Mouse (Mus musculus) embryonic facial prominence, embryonic 11.5 days (tissue): Measurements from ENCODE around the gene Tcf23. TPM values are rescaled to one million over a fixed set of nuclear protein-coding genes. Genes with fewer than 3 reads are reported as not detected.

Source experiments
- ATAC-seq: fragments of 200-750 bp; cut with Nextera tagmentation; replicated peaks from 2 replicates; pipeline ENCODE4 v1.8.0; 2017; ENCODE audit warnings: low read depth; ENCODE audit not compliant: insufficient number of reproducible peaks, low FRiP score, low TSS enrichment
- DNase-seq: peaks from one replicate; pipeline ENCODE4 v3.0.0-alpha.2; 2015; ENCODE audit warnings: low spot score
- H3K27ac ChIP-seq: fragments of 300-500 bp; sonication (generic); replicated peaks from 2 replicates; pipeline ENCODE4 v1.5.1; 2014; ENCODE audit warnings: mild to moderate bottlenecking, low read depth, low read length, control low read depth
- H3K27me3 ChIP-seq: fragments of 300-500 bp; sonication (generic); 2 replicates; pipeline ENCODE4 v1.6.1; 2014; ENCODE audit warnings: mild to moderate bottlenecking, low read length, moderate library complexity, mixed read lengths; ENCODE audit not compliant: control insufficient read depth, insufficient read depth
- H3K36me3 ChIP-seq: fragments of 300-500 bp; sonication (generic); replicated peaks from 2 replicates; pipeline ENCODE4 v1.6.1; 2014; ENCODE audit warnings: low read depth, mild to moderate bottlenecking, low read length, moderate library complexity, mixed read lengths; ENCODE audit not compliant: control insufficient read depth, insufficient read depth
- H3K4me1 ChIP-seq: fragments of 300-500 bp; sonication (generic); 2 replicates; pipeline ENCODE4 v1.6.1; 2014; ENCODE audit warnings: low read length, mixed read lengths; ENCODE audit not compliant: control insufficient read depth, insufficient read depth
- H3K4me2 ChIP-seq: fragments of 300-500 bp; sonication (generic); 2 replicates; pipeline ENCODE4 v1.6.1; 2014; ENCODE audit warnings: low read depth, mild to moderate bottlenecking, control low read depth, low read length, moderate library complexity
- H3K4me3 ChIP-seq: fragments of 300-500 bp; sonication (generic); 2 replicates; pipeline ENCODE4 v1.5.1; 2014; ENCODE audit warnings: low read depth, low read length, control low read depth
- H3K9ac ChIP-seq: fragments of 300-500 bp; sonication (generic); replicated peaks from 2 replicates; pipeline ENCODE4 v1.6.1; 2014; ENCODE audit warnings: mild to moderate bottlenecking, control low read depth, low read length
- H3K9me3 ChIP-seq: fragments of 300-500 bp; sonication (generic); replicated peaks from 2 replicates; pipeline ENCODE4 v1.6.1; 2016; ENCODE audit warnings: mild to moderate bottlenecking, low read length, inconsistent platforms, mixed read lengths; ENCODE audit not compliant: control insufficient read depth
- WGBS: fragments of 180-500 bp; shearing (Covaris S2); extraction: QIAGEN DNeasy Blood & Tissue Kit; methylation state at CpG from one replicate; pipeline ENCODE4 v1.1.7; 2014; 5-methylcytosine and 5-hydroxymethylcytosine counted together
- polyA plus RNA-seq: library from polyadenylated mRNA; unstranded; fragments of >200 nt; fragmentation: Nextera tagmentation; extraction: Ambion mirVana; gene quantifications from 2 replicates; pipeline ENCODE4 v1.2.1, GENCODE M21; 2014

Gene Tcf23
- polyA plus RNA-seq, 1 experiment from 2014 or later = not detected

DNA sequence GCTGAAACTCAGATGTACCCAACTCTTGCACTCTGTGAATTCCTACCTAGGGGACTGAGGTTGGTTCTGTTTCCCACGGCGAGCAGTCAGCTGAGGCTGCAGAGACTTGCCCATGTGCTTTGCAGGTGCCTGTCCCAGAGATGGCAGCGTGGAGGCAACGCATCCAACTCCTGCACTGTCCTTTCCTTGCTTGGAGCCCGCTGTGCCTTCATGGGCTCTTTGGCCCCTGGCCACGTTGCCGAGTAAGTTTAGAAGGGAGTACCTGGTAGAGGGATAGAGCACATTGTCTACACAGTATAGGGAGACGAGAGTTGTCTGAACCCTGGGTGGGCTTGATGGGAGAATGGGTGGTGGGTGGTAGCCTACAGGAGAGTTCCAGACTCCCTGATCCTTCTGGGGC, 43.8 kb upstream of the Tcf23 start:
- H3K4me1 ChIP-seq = peaks cover 5% of the 10 kb centered on the region; the same call in 1 of the 2 replicates
- H3K36me3 ChIP-seq = peaks cover 3% of the 10 kb centered on the region; the same call in 1 of the 2 replicates
- H3K4me2 ChIP-seq = no peak overlapping the region
- no peak for ATAC-seq
- H3K9me3 ChIP-seq = no peaks in the 10 kb centered on the region
- 80% methylated on average over 8 of the region's 8 CpGs for WGBS
- H3K27ac ChIP-seq = no peak overlapping the region
- H3K4me3 ChIP-seq = no peak overlapping the region
- H3K27me3 ChIP-seq = no peaks in the 10 kb centered on the region
- H3K9ac ChIP-seq = no peak overlapping the region
- no peak for DNase-seq

GRCm38 (mm10) chr5:30925217-30925616, 43.2 kb upstream of the Tcf23 start:
- no peak for DNase-seq
- Histone ChIP-seq H3K36me3 (peaks cover under 1% of the 10 kb centered on the region; the same call in 1 of the 2 replicates), H3K27ac (no peak overlapping the region), H3K9ac (no peak overlapping the region), H3K9me3 (no peaks in the 10 kb centered on the region), H3K27me3 (no peaks in the 10 kb centered on the region), H3K4me1 (peaks cover 5% of the 10 kb centered on the region; the same call in 1 of the 2 replicates), H3K4me3 (no peak overlapping the region), H3K4me2 (no peak overlapping the region)
- 88% methylated on average over 5 of the region's 5 CpGs for WGBS
- ATAC-seq = no peak

DNA sequence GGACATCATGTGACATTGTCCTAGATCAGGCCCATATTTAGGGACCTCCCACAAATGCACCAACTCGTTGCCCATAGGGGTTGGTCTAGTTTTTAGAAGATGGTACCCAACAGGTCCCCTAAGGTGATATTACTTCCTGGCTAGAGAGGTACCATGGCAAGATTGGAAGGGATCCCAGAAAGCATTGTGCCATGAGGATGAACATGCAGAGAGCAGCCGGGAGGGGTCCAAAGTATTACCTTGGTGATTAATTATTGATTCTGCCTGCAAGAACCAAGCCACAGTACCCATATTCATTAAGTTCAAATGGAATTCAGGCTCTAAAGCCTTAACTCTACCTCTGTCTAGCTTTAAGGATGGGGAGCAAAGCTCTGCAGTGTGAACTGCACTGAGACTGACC, 42.4 kb upstream of the Tcf23 start:
- H3K4me2 ChIP-seq = no peak overlapping the region
- DNase-seq (no peak), ATAC-seq (no peak)
- no peaks in the 10 kb centered on the region for H3K36me3 ChIP-seq
- H3K27me3 ChIP-seq = no peaks in the 10 kb centered on the region
- 77% methylated on average over 2 of the region's 2 CpGs for WGBS
- no peaks in the 10 kb centered on the region for H3K9me3 ChIP-seq
- no peak overlapping the region for H3K9ac ChIP-seq
- no peak overlapping the region for H3K4me3 ChIP-seq
- peaks cover 5% of the 10 kb centered on the region; the same call in 1 of the 2 replicates for H3K4me1 ChIP-seq
- H3K27ac ChIP-seq = no peak overlapping the region

DNA sequence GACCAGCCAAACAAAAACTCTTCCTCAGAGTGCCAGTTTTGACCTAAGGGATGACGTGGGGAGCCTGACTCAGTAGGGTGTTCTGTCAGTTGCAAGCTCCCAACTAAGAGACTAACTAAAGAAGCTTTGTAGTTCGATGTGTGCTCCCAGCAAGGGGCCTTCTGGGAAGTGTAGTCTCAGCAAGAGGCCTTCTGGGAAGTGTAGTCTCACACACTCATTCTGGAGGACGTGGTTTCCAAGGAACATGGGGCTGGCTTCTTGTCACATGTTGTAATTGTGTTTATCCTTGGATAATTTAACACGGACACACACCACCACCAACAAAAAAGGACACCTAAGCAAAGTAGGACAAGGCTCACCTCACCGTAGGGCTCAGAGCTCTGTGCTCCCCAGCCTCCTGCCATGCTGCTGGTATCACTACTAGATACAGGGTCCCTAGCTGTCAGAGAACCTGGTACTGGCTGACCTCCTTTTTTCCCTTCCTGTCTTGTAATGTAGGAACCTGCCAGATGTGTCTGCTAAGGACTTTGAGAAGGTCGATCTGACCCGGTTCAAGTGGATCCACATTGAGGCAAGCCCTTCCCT, 40.4 kb upstream of the Tcf23 start:
- no peak overlapping the region for H3K4me2 ChIP-seq
- no peaks in the 10 kb centered on the region for H3K9me3 ChIP-seq
- H3K27ac ChIP-seq = no peak overlapping the region
- no peaks in the 10 kb centered on the region for H3K4me1 ChIP-seq
- DNase-seq = peak; percentile 62
- H3K4me3 ChIP-seq = no peak overlapping the region
- 0 out of 2 replicates have a peak overlapping the region, but pooled peaks have one; percentile 15 for H3K9ac ChIP-seq
- no peaks in the 10 kb centered on the region for H3K27me3 ChIP-seq
- no peak for ATAC-seq
- no peaks in the 10 kb centered on the region for H3K36me3 ChIP-seq
- WGBS = 41% methylated on average over 7 of the region's 7 CpGs

DNA sequence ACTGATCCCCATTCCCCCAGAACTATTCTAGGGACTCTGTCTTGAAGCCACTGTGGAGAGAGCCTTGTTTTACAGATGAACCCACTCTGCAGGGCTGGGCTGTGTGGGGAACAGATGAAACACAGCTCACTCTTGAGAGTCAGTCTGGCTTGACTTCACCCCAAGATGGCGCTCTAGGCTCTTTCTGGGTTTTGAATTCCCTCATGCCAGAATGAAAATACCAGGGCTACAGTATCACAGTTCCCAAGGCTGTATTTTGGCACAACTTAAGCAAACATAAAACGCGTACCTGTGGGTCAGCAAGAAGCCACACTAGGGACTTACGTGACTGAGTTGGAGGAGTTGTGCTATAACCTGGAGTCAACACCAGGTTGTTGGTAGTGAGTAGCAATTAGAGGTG, 38.3 kb upstream of the Tcf23 start:
- Histone ChIP-seq H3K4me2 (no peak overlapping the region), H3K4me3 (no peak overlapping the region), H3K27me3 (no peaks in the 10 kb centered on the region), H3K36me3 (no peaks in the 10 kb centered on the region), H3K9ac (no peak overlapping the region), H3K9me3 (no peaks in the 10 kb centered on the region), H3K27ac (no peak overlapping the region), H3K4me1 (no peaks in the 10 kb centered on the region)
- 41% methylated on average over 4 of the region's 4 CpGs for WGBS
- ATAC-seq (no peak), DNase-seq (peak; percentile 80)

GRCm38 (mm10) chr5:30930846-30931245, 37.6 kb upstream of the Tcf23 start:
- ATAC-seq (no peak), DNase-seq (no peak)
- Histone ChIP-seq H3K9ac (no peak overlapping the region), H3K36me3 (no peaks in the 10 kb centered on the region), H3K4me1 (no peaks in the 10 kb centered on the region), H3K4me2 (no peak overlapping the region), H3K27me3 (no peaks in the 10 kb centered on the region), H3K4me3 (no peak overlapping the region), H3K27ac (no peak overlapping the region), H3K9me3 (no peaks in the 10 kb centered on the region)
- WGBS = 87% methylated on average over 6 of the region's 6 CpGs

DNA sequence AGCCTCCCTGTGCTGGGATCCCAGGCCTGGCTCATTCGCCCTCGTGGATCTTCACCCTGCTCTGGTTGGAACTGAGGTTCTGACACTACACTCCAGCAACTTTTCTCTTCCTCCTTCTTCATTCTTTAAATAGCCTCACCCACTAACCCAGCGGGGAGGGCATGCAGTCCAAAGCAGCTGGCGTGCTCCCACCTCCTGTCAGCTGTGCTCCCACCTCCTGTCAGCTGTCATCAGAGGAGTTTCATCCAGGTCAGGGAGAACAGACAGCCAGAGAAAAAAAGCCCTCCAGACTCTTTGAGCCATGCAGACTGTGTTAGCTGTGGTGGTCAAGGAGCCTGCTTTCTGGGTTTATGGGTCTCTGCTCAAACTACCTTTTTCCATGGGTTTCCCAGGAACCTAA, 37.1 kb upstream of the Tcf23 start:
- no peaks in the 10 kb centered on the region for H3K9me3 ChIP-seq
- H3K4me2 ChIP-seq = no peak overlapping the region
- no peaks in the 10 kb centered on the region for H3K36me3 ChIP-seq
- no peak for DNase-seq
- ATAC-seq = no peak
- no peak overlapping the region for H3K27ac ChIP-seq
- no peak overlapping the region for H3K9ac ChIP-seq
- no peaks in the 10 kb centered on the region for H3K4me1 ChIP-seq
- H3K4me3 ChIP-seq = no peak overlapping the region
- no peaks in the 10 kb centered on the region for H3K27me3 ChIP-seq
- 88% methylated on average over 4 of the region's 4 CpGs for WGBS

- WGBS = 63% methylated on average over 5 of the region's 5 CpGs
These were observed 34.8 kb upstream of the Tcf23 start for GRCm38 (mm10) chr5:30933705-30934104.

More at GRCm38 (mm10) chr5:30933705-30934104, 34.8 kb upstream of the Tcf23 start:
- no peak overlapping the region for H3K9ac ChIP-seq
- no peak overlapping the region for H3K4me2 ChIP-seq
- H3K4me3 ChIP-seq = no peak overlapping the region
- no peaks in the 10 kb centered on the region for H3K9me3 ChIP-seq
- no peaks in the 10 kb centered on the region for H3K36me3 ChIP-seq
- ATAC-seq = no peak
- H3K27me3 ChIP-seq = no peaks in the 10 kb centered on the region
- H3K27ac ChIP-seq = no peak overlapping the region
- DNase-seq = no peak
- no peaks in the 10 kb centered on the region for H3K4me1 ChIP-seq
